Mouse (Mus musculus) forebrain, embryonic 14.5 days (tissue): Measurements from ENCODE around the gene Rpl32. TPM values are rescaled to one million over a fixed set of nuclear protein-coding genes. Genes with fewer than 3 reads are reported as not detected.

ENCODE experiments used
- ATAC-seq: fragments of 200-750 bp; cut with Nextera tagmentation; 2 replicates; pipeline ENCODE4 v1.8.0; 2017; ENCODE audit warnings: mild to moderate bottlenecking, moderate library complexity
- DNase-seq: peaks from one replicate; pipeline ENCODE4 v3.0.0-alpha.2; 2015; ENCODE audit warnings: low spot score
- H3K27ac ChIP-seq: fragments of 300-500 bp; sonication (generic); 2 replicates; pipeline ENCODE4 v1.5.1; 2014; ENCODE audit warnings: low read depth, mild to moderate bottlenecking, control low read depth, low read length, moderate library complexity
- H3K27me3 ChIP-seq: fragments of 300-500 bp; sonication (generic); replicated peaks from 2 replicates; pipeline ENCODE4 v1.6.1; 2014; ENCODE audit warnings: low read length, control low read depth, mixed read lengths; ENCODE audit not compliant: control insufficient read depth, insufficient read depth
- H3K36me3 ChIP-seq: fragments of 300-500 bp; sonication (generic); 2 replicates; pipeline ENCODE4 v1.6.1; 2014; ENCODE audit warnings: low read length, control low read depth; ENCODE audit not compliant: control insufficient read depth, insufficient read depth
- H3K4me1 ChIP-seq: fragments of 300-500 bp; sonication (generic); 2 replicates; pipeline ENCODE4 v1.6.1; 2014; ENCODE audit warnings: antibody characterized with exemption, low read length, control low read depth; ENCODE audit not compliant: control insufficient read depth, insufficient read depth
- H3K4me2 ChIP-seq: fragments of 300-500 bp; sonication (generic); 2 replicates; pipeline ENCODE4 v1.6.1; 2014; ENCODE audit warnings: mild to moderate bottlenecking, control low read depth, low read length
- H3K4me3 ChIP-seq: fragments of 300-500 bp; sonication (generic); 2 replicates; pipeline ENCODE4 v1.5.1; 2014; ENCODE audit warnings: low read depth, low read length, control low read depth
- H3K9ac ChIP-seq: fragments of 300-500 bp; sonication (generic); 2 replicates; pipeline ENCODE4 v1.6.1; 2014; ENCODE audit warnings: mild to moderate bottlenecking, low read length, control low read depth, moderate library complexity
- H3K9me3 ChIP-seq: fragments of 300-500 bp; sonication (generic); replicated peaks from 2 replicates; pipeline ENCODE4 v1.6.1; 2016; ENCODE audit warnings: low read length, control low read depth, mixed read lengths; ENCODE audit not compliant: control insufficient read depth
- WGBS: fragments of 180-500 bp; shearing (Covaris S2); extraction: QIAGEN DNeasy Blood & Tissue Kit; methylation state at CpG from one replicate; pipeline ENCODE4 v1.1.7; 2014; 5-methylcytosine and 5-hydroxymethylcytosine counted together
- polyA plus RNA-seq: library from polyadenylated mRNA; unstranded; fragments of >200 nt; fragmentation: Nextera tagmentation; extraction: Ambion mirVana; gene quantifications from 2 replicates; pipeline ENCODE4 v1.2.1, GENCODE M21; 2014

The Rpl32 gene
- polyA plus RNA-seq, 1 experiment from 2014 or later = 1,743 TPM

DNA sequence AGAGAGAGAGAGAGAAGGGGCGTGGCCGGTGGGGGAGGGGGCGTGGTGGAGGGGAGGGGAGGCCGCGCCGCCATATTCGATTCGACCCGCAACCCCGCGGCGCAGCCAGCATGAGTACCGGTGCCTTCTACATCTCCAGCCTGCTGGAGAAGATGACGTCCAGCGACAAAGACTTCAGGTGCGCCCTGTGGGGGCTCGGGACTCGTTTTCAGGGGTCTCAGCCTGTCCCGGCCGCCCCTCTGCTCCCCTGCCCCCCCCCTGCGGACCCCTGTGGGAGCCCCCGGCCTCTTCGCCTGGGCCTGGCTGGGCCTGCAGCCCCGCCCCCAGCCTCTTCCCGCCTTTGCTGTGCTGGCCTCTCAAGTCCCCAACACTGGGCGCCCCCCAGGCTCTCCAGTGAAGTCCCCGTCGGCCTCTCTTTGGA lies 34.0 kb downstream of the Rpl32 start, which contains the start of gene Cand2:
Cand2 (plus strand) TSS at position 38 of the 421 bp plus-strand sequence.
- peaks cover 15% of the 10 kb centered on the region for H3K4me1 ChIP-seq
- no peaks in the 10 kb centered on the region for H3K9me3 ChIP-seq
- peak within 1 kb of the TSS; percentile 76 for H3K4me3 ChIP-seq
- peak within 1 kb of the TSS; percentile 78 for H3K27ac ChIP-seq
- DNase-seq (peak; percentile 82), ATAC-seq (peak; percentile 90)
- 0% methylated on average over 21 of the region's 28 CpGs for WGBS
- H3K36me3 ChIP-seq = peaks cover 7% of the 10 kb centered on the region
- no peaks in the 10 kb centered on the region for H3K27me3 ChIP-seq
- H3K9ac ChIP-seq = peak within 1 kb of the TSS; percentile 90
- peak within 1 kb of the TSS; percentile 64 for H3K4me2 ChIP-seq

GRCm38 (mm10) chr6:115773966-115774413 lies 34.6 kb downstream of the Rpl32 start:
- H3K36me3 ChIP-seq = peaks cover 5% of the 10 kb centered on the region
- H3K4me2 ChIP-seq = peak overlapping the region; percentile 64
- DNase-seq (peak; percentile 73), ATAC-seq (peak; percentile 82)
- H3K27ac ChIP-seq = no peak overlapping the region
- 1% methylated on average over 13 of the region's 14 CpGs for WGBS
- no peaks in the 10 kb centered on the region for H3K27me3 ChIP-seq
- H3K9me3 ChIP-seq = no peaks in the 10 kb centered on the region
- peak overlapping the region; percentile 76 for H3K4me3 ChIP-seq
- peaks cover 15% of the 10 kb centered on the region for H3K4me1 ChIP-seq
- H3K9ac ChIP-seq = peak overlapping the region; percentile 48

- DNase-seq (no peak), ATAC-seq (no peak)
- peaks cover 15% of the 10 kb centered on the region for H3K4me1 ChIP-seq
- H3K9ac ChIP-seq = no peak overlapping the region
- no peak overlapping the region for H3K4me2 ChIP-seq
- no peaks in the 10 kb centered on the region for H3K36me3 ChIP-seq
- H3K9me3 ChIP-seq = no peaks in the 10 kb centered on the region
- WGBS = 79% methylated on average over 1 of the region's 1 CpGs
- H3K4me3 ChIP-seq = no peak overlapping the region
- no peak overlapping the region for H3K27ac ChIP-seq
- no peaks in the 10 kb centered on the region for H3K27me3 ChIP-seq
Observed at GRCm38 (mm10) chr6:115772604-115773003, 35.9 kb downstream of the Rpl32 start.

- ATAC-seq (no peak), DNase-seq (no peak)
- Histone ChIP-seq H3K4me3 (no peak overlapping the region), H3K4me2 (no peak overlapping the region), H3K4me1 (peaks cover 15% of the 10 kb centered on the region), H3K27me3 (no peaks in the 10 kb centered on the region), H3K27ac (no peak overlapping the region), H3K9ac (no peak overlapping the region), H3K9me3 (no peaks in the 10 kb centered on the region), H3K36me3 (no peaks in the 10 kb centered on the region)
- 78% methylated on average over 6 of the region's 6 CpGs for WGBS
Observed at GRCm38 (mm10) chr6:115772201-115772600, 36.3 kb downstream of the Rpl32 start.

DNA sequence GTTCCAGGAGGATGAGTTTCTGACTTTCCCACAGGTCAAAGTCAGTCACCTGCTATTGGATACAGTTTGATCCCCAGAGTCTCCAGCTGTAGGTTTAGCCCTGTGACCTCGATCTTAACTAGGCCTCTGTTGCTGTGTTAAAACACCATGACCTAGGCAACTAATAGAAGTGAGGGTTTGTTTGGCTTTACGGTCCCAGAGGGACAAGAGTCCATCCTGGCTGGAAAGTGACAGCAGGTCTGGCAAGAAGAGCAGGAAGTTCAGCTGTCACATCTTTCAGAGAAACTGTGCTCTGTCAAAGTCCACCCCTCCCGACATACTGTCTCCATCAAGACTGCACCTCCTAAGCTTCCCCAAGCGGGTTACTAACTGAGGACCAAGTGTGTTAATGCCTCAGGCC lies 37.7 kb downstream of the Rpl32 start:
- no peaks in the 10 kb centered on the region for H3K27me3 ChIP-seq
- 84% methylated on average over 4 of the region's 4 CpGs for WGBS
- no peak overlapping the region for H3K27ac ChIP-seq
- no peak overlapping the region for H3K4me3 ChIP-seq
- no peaks in the 10 kb centered on the region for H3K9me3 ChIP-seq
- H3K4me2 ChIP-seq = no peak overlapping the region
- DNase-seq = no peak
- no peak for ATAC-seq
- peaks cover 6% of the 10 kb centered on the region for H3K4me1 ChIP-seq
- no peaks in the 10 kb centered on the region for H3K36me3 ChIP-seq
- H3K9ac ChIP-seq = no peak overlapping the region

DNA sequence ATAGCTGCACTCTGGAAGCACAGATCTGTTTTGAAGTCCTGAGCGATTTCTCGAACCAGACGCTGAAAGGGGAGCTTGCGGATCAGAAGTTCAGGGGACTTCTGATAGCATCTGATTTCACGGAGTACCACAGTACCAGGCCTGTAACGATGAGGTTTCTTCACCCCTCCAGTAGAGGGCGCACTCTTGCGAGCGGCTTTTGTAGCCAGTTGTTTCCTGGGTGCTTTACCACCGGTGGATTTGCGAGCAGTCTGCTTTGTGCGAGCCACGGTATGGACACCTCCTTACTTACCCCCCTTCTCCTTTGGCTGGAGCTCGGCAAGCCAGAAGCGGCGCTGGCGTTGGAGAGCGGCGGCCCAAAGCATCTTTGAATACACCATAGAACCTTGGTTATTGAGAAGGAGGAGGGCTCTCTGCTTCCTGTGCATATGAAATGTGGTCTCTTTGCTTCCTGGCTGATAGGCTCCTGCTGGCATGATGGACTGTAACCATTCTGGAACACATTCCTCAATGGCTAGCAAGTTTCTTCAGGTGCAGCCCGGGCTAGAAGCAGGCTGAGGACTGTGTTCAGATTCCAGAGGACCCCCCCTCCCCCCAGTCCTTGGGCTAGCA lies 38.4 kb downstream of the Rpl32 start:
- Histone ChIP-seq H3K36me3 (no peaks in the 10 kb centered on the region), H3K4me1 (no peaks in the 10 kb centered on the region), H3K9me3 (no peaks in the 10 kb centered on the region), H3K4me3 (no peak overlapping the region), H3K27me3 (no peaks in the 10 kb centered on the region), H3K4me2 (no peak overlapping the region), H3K9ac (no peak overlapping the region), H3K27ac (no peak overlapping the region)
- no peak for ATAC-seq
- 82% methylated on average over 20 of the region's 20 CpGs for WGBS
- no peak for DNase-seq

DNA sequence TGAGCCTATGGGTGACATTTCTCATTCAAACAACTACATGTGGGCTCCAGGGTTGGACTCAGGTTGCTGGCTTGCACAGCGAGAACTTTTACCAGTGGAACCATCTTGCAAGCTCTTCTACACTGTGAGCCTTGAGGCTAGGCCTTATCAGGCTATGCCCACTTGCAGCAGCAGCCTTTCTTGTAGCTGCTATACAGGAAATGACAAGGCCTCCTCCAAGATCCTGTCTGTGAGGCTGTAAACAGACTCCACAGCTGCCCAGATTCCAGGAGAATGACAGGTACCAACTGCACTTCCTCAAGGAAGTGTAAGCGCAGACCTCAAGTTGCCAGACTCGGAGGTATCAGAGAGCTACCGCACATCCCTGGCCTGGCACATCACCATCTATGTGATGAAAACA lies 40.3 kb downstream of the Rpl32 start:
- no peak overlapping the region for H3K9ac ChIP-seq
- no peak overlapping the region for H3K27ac ChIP-seq
- no peaks in the 10 kb centered on the region for H3K9me3 ChIP-seq
- WGBS = 91% methylated on average over 4 of the region's 4 CpGs
- ATAC-seq (no peak), DNase-seq (no peak)
- no peak overlapping the region for H3K4me3 ChIP-seq
- H3K4me2 ChIP-seq = no peak overlapping the region
- H3K27me3 ChIP-seq = no peaks in the 10 kb centered on the region
- no peaks in the 10 kb centered on the region for H3K36me3 ChIP-seq
- H3K4me1 ChIP-seq = no peaks in the 10 kb centered on the region

DNA sequence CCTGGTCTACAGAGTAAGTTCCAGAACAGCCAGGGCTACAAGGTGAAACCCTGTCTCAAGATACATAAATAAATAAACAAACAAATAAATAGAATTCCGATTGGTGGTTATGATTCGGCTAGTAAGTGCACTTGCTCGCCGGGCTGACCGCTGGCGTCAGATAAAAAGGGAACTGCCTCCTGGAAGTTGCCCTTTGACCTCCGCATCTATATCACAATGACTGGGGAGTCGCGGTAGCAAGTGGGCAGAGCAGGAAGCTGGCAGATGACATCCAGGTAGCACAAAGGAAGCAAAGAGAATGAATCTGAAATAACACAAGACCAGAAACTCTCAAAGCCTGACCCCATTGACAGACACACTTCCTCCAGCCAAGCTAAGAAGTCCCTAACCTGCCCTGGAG lies 41.2 kb downstream of the Rpl32 start:
- Histone ChIP-seq H3K27ac (no peak overlapping the region), H3K4me2 (no peak overlapping the region), H3K9me3 (no peaks in the 10 kb centered on the region), H3K4me3 (no peak overlapping the region), H3K4me1 (0 out of 2 replicates have a peak, but pooled peaks cover 2% of the 10 kb centered on the region), H3K27me3 (no peaks in the 10 kb centered on the region), H3K36me3 (no peaks in the 10 kb centered on the region), H3K9ac (no peak overlapping the region)
- no peak for DNase-seq
- no peak for ATAC-seq
- WGBS = 59% methylated on average over 9 of the region's 9 CpGs

DNA sequence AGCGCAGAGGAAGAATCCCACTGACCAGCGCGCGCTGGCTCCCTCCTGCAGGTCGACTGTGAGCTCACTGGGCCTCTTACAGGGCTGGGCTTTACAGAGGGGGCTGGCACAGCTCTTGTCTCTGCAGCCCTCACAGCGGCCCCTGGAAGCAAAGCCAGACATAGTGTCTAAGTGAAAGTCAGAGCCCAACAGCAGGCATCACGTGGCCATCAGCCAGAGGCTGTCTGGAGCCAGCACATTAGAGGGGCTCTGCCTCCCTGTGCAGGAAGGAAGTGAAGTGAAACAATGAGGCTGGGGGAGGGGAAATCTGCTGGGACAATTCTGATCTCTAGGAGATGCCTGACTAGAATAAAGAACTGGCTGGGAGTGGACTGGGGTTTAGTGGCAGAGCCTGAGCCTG lies 44.4 kb downstream of the Rpl32 start:
- H3K9ac ChIP-seq = peak overlapping the region; percentile 35; the same call in 1 of the 2 replicates
- 6% methylated on average over 7 of the region's 7 CpGs for WGBS
- no peaks in the 10 kb centered on the region for H3K9me3 ChIP-seq
- DNase-seq (peak; percentile 89), ATAC-seq (peak; percentile 91)
- H3K36me3 ChIP-seq = no peaks in the 10 kb centered on the region
- H3K4me1 ChIP-seq = 0 out of 2 replicates have a peak, but pooled peaks cover 4% of the 10 kb centered on the region
- H3K4me3 ChIP-seq = no peak overlapping the region
- peak overlapping the region; percentile 68 for H3K27ac ChIP-seq
- no peaks in the 10 kb centered on the region for H3K27me3 ChIP-seq
- H3K4me2 ChIP-seq = peak overlapping the region; percentile 16; the same call in 1 of the 2 replicates
